Mouse (Mus musculus) cerebellum, adult 11-12 months (tissue): Measurements from ENCODE around the gene Cacna1d.
A peak's percentile ranks its signal among the peaks of the same experiment; 100 is the strongest.

Experiments used
- DNase-seq: peaks from one replicate; pipeline ENCODE4 v3.0.0; 2022

Cacna1d gene

DNA sequence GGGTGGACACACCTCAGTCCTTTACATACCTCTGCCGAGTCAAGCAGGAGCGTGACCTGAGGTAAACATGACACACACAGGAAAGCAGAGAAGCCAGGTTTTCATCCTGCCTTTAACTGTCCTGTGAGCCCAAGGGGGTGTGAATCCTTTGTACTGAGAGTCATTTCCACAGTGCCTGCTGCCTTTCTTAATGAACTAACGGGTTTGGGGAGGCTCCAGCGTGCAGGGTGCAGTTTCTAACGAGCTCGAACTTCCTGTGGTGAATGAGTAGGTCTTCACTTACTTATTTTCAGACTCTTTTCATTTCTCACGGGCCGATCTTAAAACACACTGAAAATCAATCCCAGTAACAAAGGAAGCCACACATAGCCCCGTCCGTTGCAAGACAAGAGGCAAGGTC, 476.8 kb downstream of the Cacna1d start:
- DNase-seq: no peak

GRCm38 (mm10) chr14:30011886-30012560, 479.2 kb downstream of the Cacna1d start:
- no peak for DNase-seq

DNA sequence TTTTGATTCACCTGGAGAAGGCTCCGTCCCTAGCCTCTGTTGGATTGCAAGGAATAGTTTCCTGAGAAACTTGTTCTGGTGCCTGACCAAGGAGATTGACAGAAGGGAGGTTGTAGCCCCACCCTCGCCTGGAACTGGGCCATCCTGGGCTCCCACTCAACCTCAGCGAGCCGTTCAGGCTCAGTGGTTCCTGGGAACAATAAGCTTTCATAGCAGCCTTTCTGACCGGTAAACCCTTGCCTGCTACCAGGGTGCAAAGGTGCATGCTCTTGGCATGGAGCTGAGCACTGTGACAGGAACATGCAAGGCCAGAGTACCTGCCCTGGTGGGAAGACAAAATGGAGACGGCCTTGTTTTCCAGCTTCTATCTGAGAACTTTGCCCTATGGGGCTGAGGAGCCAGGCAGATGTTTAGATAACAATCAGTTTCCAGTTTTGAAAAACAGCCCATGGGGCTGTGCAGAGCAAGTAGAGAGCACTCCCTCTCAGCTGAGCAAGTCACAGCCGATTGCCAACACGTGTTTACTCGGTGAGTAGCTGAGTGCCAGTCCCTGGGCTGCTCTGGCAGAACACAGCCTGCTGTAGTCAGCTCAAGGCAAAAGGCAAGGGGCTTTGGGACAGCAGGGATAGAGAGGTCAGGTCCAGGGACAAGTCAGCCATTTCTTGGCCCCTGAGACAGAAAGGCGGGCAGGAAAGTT, 481.2 kb downstream of the Cacna1d start:
- DNase-seq: no peak

- DNase-seq: peak; percentile 20
Observed at GRCm38 (mm10) chr14:30008733-30009575, 482.3 kb downstream of the Cacna1d start, which contains the start of the genes Il17rb and Chdh. Gene Il17rb (minus strand): TSS chr14:30008896. Gene Chdh (plus strand): TSS chr14:30009023.

- no peak for DNase-seq
Observed at GRCm38 (mm10) chr14:29999475-29999811, 491.8 kb downstream of the Cacna1d start.

- no peak for DNase-seq
Observed at GRCm38 (mm10) chr14:29998747-29999474, 492.3 kb downstream of the Cacna1d start.

DNA sequence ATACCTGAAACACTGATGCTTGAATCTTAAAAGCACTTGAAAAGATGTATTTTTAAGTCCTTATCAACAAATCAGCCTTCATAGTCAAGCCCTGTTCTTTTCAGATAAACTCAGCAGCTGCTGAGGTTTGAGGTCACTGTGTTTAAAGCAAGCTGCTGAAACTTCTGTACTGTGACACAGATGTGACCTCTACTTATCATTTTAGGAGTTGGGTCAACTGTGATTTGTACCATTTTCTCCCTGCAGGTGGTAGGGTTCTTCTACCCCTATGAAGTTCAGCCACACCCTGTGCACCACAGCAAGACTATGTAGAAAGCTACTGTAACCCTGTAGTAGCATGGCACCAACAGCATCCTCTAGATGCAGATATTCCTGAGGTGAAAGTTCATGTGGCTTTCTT, 493.9 kb downstream of the Cacna1d start:
- no peak for DNase-seq

DNA sequence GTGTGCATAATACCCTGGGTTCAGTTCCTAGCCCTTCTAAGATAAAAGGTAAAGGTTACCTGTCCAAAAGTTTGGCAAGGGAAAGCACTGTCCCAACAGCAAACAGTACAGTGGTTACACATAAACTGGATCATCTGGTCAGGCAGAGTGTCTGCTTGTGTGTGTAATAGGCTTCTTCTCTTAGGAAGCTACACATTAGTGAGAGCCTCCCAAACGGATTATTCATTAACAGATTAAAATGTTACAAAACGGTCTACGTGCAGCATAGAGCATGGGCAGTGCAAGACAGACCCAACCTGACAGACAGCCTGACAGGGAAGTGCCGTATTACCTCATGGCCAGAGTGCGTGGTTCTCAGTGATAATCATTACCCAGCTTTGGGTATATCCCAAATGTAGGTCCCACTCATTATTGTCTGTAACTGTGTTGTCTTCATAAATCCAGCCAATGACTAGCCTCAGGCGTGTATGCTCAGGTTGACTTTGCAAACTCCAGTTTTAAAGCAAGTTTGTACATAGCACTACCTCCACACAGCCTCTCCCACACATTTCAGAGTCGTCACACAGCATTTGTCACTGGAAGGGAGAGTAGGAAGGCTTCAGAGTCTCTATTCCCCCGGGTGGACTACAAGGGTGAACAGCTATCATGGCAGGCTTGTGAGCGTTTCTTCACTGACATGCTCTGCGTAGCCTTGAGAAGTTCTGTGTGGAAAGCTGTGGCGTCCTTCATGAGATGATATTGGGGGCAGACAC, 495.1 kb downstream of the Cacna1d start:
- no peak for DNase-seq

DNA sequence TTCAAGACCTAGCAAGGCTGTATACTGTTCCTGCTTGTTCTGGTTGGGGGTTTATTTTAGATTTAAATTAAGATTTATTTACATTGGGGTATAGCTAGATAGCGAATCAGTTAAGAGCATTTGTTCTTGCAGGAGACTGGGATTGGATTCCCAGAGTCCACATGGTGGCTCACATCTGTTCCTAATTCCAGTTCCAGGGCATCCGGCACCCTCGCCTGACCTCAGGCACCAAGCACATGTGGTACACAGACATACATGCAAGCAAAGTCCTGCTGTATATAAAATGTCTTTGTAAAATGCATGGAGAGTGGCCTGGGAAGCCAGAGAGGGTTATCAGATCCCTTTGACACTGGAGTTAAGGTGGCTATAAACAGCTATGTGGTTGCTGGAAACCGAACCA, 496.3 kb downstream of the Cacna1d start:
- no peak for DNase-seq
